8 mouse cellular contexts compared by ENCODE assay signal in the genomic region with DNA sequence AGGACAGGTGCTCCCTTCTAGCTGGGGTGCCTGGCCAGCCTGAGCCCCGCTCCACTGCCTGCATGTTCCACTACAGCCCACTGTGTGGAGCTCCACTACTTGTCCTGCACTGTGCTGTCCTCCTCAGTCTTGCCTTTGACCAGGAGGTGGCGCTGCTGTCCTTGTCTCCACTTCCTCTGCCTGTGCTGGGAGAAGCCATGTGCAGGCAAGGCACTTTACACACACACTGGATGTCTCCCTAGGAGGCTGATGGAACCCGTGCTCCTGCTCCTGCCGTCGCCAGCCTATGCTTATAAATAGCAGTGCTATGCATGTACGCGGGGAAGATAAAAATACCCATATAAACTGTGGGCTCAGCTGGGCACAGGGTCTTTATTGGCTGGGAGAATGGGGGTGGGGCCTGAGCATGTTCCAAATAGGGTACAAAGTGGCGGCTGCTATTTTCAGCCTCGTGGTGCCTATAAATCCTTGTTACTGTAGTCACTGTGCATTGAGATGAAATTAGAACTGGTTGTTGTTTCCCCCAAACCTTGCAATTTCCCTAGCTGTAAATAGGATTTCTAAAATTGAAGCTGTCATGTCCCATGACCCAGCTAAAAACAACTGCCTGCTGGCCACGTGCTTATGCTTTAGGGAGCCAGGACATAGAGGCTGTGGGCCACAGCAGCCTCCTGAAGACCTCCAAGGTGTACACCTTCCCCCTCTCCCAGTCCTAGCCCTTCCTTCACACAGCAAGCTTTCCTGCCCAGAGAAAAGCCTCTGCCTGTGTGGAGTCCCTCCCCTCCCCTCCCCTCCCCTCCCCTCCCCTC. TPM values are rescaled to one million over a fixed set of nuclear protein-coding genes. Genes with fewer than 3 reads are reported as not detected.
A peak's percentile ranks its signal among the peaks of the same experiment; 100 is the strongest.
DNase-seq lines count a peak whose midpoint lies in the region; ATAC-seq lines count a peak whose summit lies in the region.

No protein-coding gene starts in this region.

- peak; percentile 88 to 93 for DNase-seq in CD8-positive naive resting alpha-beta T cell, adult 2 months (ENCODE audit: low read depth in 2 of 2, low spot score in 2 of 2)
- peak; percentile 98 for DNase-seq in c-Kit-positive CD71-negative TER-119-negative erythroid progenitor cells, embryonic 14.5 days (ENCODE audit: low read depth)
- DNase-seq in forebrain, embryonic 11.5 days (ENCODE audit: low spot score): peak; percentile 98
- peak; percentile 95 to 97 for DNase-seq in kidney, postnatal 25 days
- peak; percentile 84 for DNase-seq in liver, embryonic 13.5 days
- peak; percentile 85 to 91 for DNase-seq in natural killer cell, adult 2 months (ENCODE audit: low spot score in 2 of 2)

- no peaks in the 10 kb centered on the region for H3K27me3 ChIP-seq in forebrain, embryonic 11.5 days (ENCODE audit: control insufficient read depth, insufficient read depth, low read length)
- H3K27me3 ChIP-seq in heart, embryonic 16.5 days (ENCODE audit: control insufficient read depth, insufficient read depth, low read length): no peaks in the 10 kb centered on the region
- no peaks in the 10 kb centered on the region for H3K27me3 ChIP-seq in liver, embryonic 13.5 days
- H3K27me3 ChIP-seq in stomach, embryonic 14.5 days (ENCODE audit: control insufficient read depth, insufficient read depth, low read length): no peaks in the 10 kb centered on the region

- WGBS in forebrain, embryonic 11.5 days: 27% methylated on average over 10 of the region's 10 CpGs
- 8% methylated on average over 10 of the region's 10 CpGs for WGBS in heart, embryonic 16.5 days
- WGBS in liver, embryonic 13.5 days (ENCODE audit: insufficient replicate concordance): 11% methylated on average over 10 of the region's 10 CpGs
- WGBS in stomach, embryonic 14.5 days: 17% methylated on average over 10 of the region's 10 CpGs

- no peak overlapping the region for H3K4me2 ChIP-seq in forebrain, embryonic 11.5 days (ENCODE audit: low read depth, low read length, severe bottlenecking)
- peak overlapping the region; percentile 40; the same call in 1 of the 2 replicates for H3K4me2 ChIP-seq in heart, embryonic 16.5 days (ENCODE audit: low read depth, low read length)
- H3K4me2 ChIP-seq in liver, embryonic 13.5 days: no peak overlapping the region
- H3K4me2 ChIP-seq in stomach, embryonic 14.5 days (replicated peaks; ENCODE audit: low read depth, low read length): no peak overlapping the region

- H3K36me3 ChIP-seq in forebrain, embryonic 11.5 days (ENCODE audit: control insufficient read depth, insufficient read depth, low read length): peaks cover 4% of the 10 kb centered on the region; the same call in 1 of the 2 replicates
- peaks cover 47% of the 10 kb centered on the region for H3K36me3 ChIP-seq in heart, embryonic 16.5 days (ENCODE audit: control insufficient read depth, insufficient read depth)
- H3K36me3 ChIP-seq in liver, embryonic 13.5 days: peaks cover 66% of the 10 kb centered on the region
- peaks cover 42% of the 10 kb centered on the region for H3K36me3 ChIP-seq in stomach, embryonic 14.5 days (ENCODE audit: control insufficient read depth, insufficient read depth, low read length)

- ATAC-seq in forebrain, embryonic 11.5 days (replicated peaks; ENCODE audit: low FRiP score): peak; percentile 96
- peak; percentile 94 for ATAC-seq in heart, embryonic 16.5 days (replicated peaks; ENCODE audit: extremely low read depth, insufficient read depth, low FRiP score)
- ATAC-seq in liver, embryonic 13.5 days (ENCODE audit: low read depth): peak; percentile 89
- ATAC-seq in stomach, embryonic 14.5 days (ENCODE audit: insufficient number of reproducible peaks, insufficient read depth, low FRiP score, low read depth): peak; percentile 94

- H3K27ac ChIP-seq in forebrain, embryonic 11.5 days (ENCODE audit: low read depth, low read length): no peak overlapping the region
- H3K27ac ChIP-seq in heart, embryonic 16.5 days (ENCODE audit: low read length): peak overlapping the region; percentile 98
- no peak overlapping the region for H3K27ac ChIP-seq in liver, embryonic 13.5 days
- no peak overlapping the region for H3K27ac ChIP-seq in stomach, embryonic 14.5 days (ENCODE audit: low read length)

- H3K4me3 ChIP-seq in forebrain, embryonic 11.5 days (ENCODE audit: low read depth, low read length): no peak overlapping the region
- H3K4me3 ChIP-seq in heart, embryonic 16.5 days (ENCODE audit: low read length): no peak overlapping the region
- no peak overlapping the region for H3K4me3 ChIP-seq in liver, embryonic 13.5 days (replicated peaks)
- no peak overlapping the region for H3K4me3 ChIP-seq in stomach, embryonic 14.5 days (ENCODE audit: low read depth, low read length)

- H3K9ac ChIP-seq in forebrain, embryonic 11.5 days (ENCODE audit: low read length): no peak overlapping the region
- H3K9ac ChIP-seq in heart, embryonic 16.5 days (ENCODE audit: low read length): peak overlapping the region; percentile 63
- H3K9ac ChIP-seq in liver, embryonic 13.5 days: no peak overlapping the region
- H3K9ac ChIP-seq in stomach, embryonic 14.5 days (replicated peaks; ENCODE audit: low read depth, low read length): no peak overlapping the region

- H3K9me3 ChIP-seq in forebrain, embryonic 11.5 days (ENCODE audit: control insufficient read depth, low read length): no peaks in the 10 kb centered on the region
- H3K9me3 ChIP-seq in heart, embryonic 16.5 days (replicated peaks; ENCODE audit: control insufficient read depth, low read length): peaks cover 2% of the 10 kb centered on the region; the same call in 1 of the 2 replicates
- H3K9me3 ChIP-seq in liver, embryonic 13.5 days (replicated peaks): no peaks in the 10 kb centered on the region
- H3K9me3 ChIP-seq in stomach, embryonic 14.5 days (ENCODE audit: control insufficient read depth, low read depth, low read length): no peaks in the 10 kb centered on the region

- no peaks in the 10 kb centered on the region; the same call in 1 of the 2 replicates for H3K4me1 ChIP-seq in forebrain, embryonic 11.5 days (replicated peaks; ENCODE audit: control insufficient read depth, insufficient read depth, low read length)
- peaks cover 24% of the 10 kb centered on the region for H3K4me1 ChIP-seq in heart, embryonic 16.5 days (ENCODE audit: control insufficient read depth, insufficient read depth, low read length)
- peaks cover 3% of the 10 kb centered on the region; the same call in 1 of the 2 replicates for H3K4me1 ChIP-seq in liver, embryonic 13.5 days (replicated peaks)
- no peaks in the 10 kb centered on the region for H3K4me1 ChIP-seq in stomach, embryonic 14.5 days (ENCODE audit: control insufficient read depth, insufficient read depth, low read length)

RNA-seq across cellular contexts. Expression of a gene that starts 11.1 kb away (rescaled TPM):
- polyA plus RNA-seq in forebrain, embryonic 11.5 days (2014; fragmentation: Nextera tagmentation; extraction: Ambion mirVana): 0.16 TPM in 1 of 2 replicates, not detected in the other
- 0.47 and 0.95 TPM in 2 replicates for polyA plus RNA-seq in heart, embryonic 16.5 days (2015; fragmentation: Nextera tagmentation; extraction: Ambion mirVana)
- polyA plus RNA-seq in liver, embryonic 13.5 days (2015; fragmentation: Nextera tagmentation; extraction: Ambion mirVana): not detected in 2 replicates
- polyA plus RNA-seq in stomach, embryonic 14.5 days (2014; fragmentation: Nextera tagmentation; extraction: Ambion mirVana): 0.18 and 0.19 TPM in 2 replicates

RNA-seq across cellular contexts. Expression of a gene that starts 14.2 kb away (rescaled TPM):
- 0.31 and 0.41 TPM in 2 replicates for polyA plus RNA-seq in forebrain, embryonic 11.5 days (2014; fragmentation: Nextera tagmentation; extraction: Ambion mirVana)
- polyA plus RNA-seq in heart, embryonic 16.5 days (2015; fragmentation: Nextera tagmentation; extraction: Ambion mirVana): 0.63 and 0.67 TPM in 2 replicates
- polyA plus RNA-seq in liver, embryonic 13.5 days (2015; fragmentation: Nextera tagmentation; extraction: Ambion mirVana): not detected in 2 replicates
- polyA plus RNA-seq in stomach, embryonic 14.5 days (2014; fragmentation: Nextera tagmentation; extraction: Ambion mirVana): 0.93 and 1.3 TPM in 2 replicates

RNA-seq across cellular contexts. Expression of a gene that starts 14.5 kb away (rescaled TPM):
- 29.0 and 32.4 TPM in 2 replicates for polyA plus RNA-seq in forebrain, embryonic 11.5 days (2014; fragmentation: Nextera tagmentation; extraction: Ambion mirVana)
- 36.5 and 37.9 TPM in 2 replicates for polyA plus RNA-seq in heart, embryonic 16.5 days (2015; fragmentation: Nextera tagmentation; extraction: Ambion mirVana)
- polyA plus RNA-seq in liver, embryonic 13.5 days (2015; fragmentation: Nextera tagmentation; extraction: Ambion mirVana): 10.5 and 10.6 TPM in 2 replicates
- 28.7 and 33.1 TPM in 2 replicates for polyA plus RNA-seq in stomach, embryonic 14.5 days (2014; fragmentation: Nextera tagmentation; extraction: Ambion mirVana)

RNA-seq across cellular contexts. Expression of a gene that starts 41.9 kb away (rescaled TPM):
- 1.3 and 4.2 TPM in 2 replicates for polyA plus RNA-seq in forebrain, embryonic 11.5 days (2014; fragmentation: Nextera tagmentation; extraction: Ambion mirVana)
- 14.2 and 17.3 TPM in 2 replicates for polyA plus RNA-seq in heart, embryonic 16.5 days (2015; fragmentation: Nextera tagmentation; extraction: Ambion mirVana)
- 1.8 and 2.3 TPM in 2 replicates for polyA plus RNA-seq in liver, embryonic 13.5 days (2015; fragmentation: Nextera tagmentation; extraction: Ambion mirVana)
- 5.9 and 8.6 TPM in 2 replicates for polyA plus RNA-seq in stomach, embryonic 14.5 days (2014; fragmentation: Nextera tagmentation; extraction: Ambion mirVana)
